Mouse (Mus musculus): ENCODE results near the gene Eral1.

- TF ChIP-seq CTCF (IDR thresholded peaks at IDR 0.05; ENCODE audit: borderline replicate concordance, insufficient read depth, low read depth, low read length): no peak
- no peak for TF ChIP-seq POLR2A (IDR thresholded peaks at IDR 0.05; ENCODE audit: borderline replicate concordance, insufficient read depth, low read length)
Measured at GRCm38 (mm10) chr11:78032809-78033195, 47.4 kb downstream of the Eral1 start.

Measured in cerebellum, adult 2 months (tissue).